Mouse (Mus musculus) ES-E14 (cell line): ENCODE data around the gene Baiap2l1. TPM values are rescaled to one million over a fixed set of nuclear protein-coding genes. Genes with fewer than 3 reads are reported as not detected.
A peak's percentile ranks its signal among the peaks of the same experiment; 100 is the strongest.

ENCODE experiments used
- DNase-seq: peaks from one replicate; pipeline ENCODE4 v3.0.0-alpha.2; 2013; ENCODE audit warnings: low read depth, low spot score
- H3K27ac ChIP-seq: 2 replicates; pipeline ENCODE4 v1.5.1; 2012; ENCODE audit warnings: low read depth, mild to moderate bottlenecking, low read length, moderate library complexity, mixed read lengths; ENCODE audit not compliant: poor library complexity, insufficient read depth, severe bottlenecking
- H3K36me3 ChIP-seq: 2 replicates; pipeline ENCODE4 v1.6.1; 2012; ENCODE audit warnings: mild to moderate bottlenecking, low read length, moderate library complexity, mixed read lengths; ENCODE audit not compliant: control insufficient read depth, poor library complexity, insufficient read depth, severe bottlenecking
- H3K4me1 ChIP-seq, 2 experiments: fragments of 150-350 bp in 1 of 2; sonication (generic) in 1 of 2; 2 replicates each; pipeline ENCODE4 v1.6.1; 2012; ENCODE audit warnings: low read length in 2 of 2, mild to moderate bottlenecking in 1 of 2, mixed read lengths in 1 of 2; ENCODE audit not compliant: control insufficient read depth in 2 of 2, insufficient read depth in 2 of 2, poor library complexity in 1 of 2
- H3K4me3 ChIP-seq, 2 experiments: fragments of 150-350 bp in 1 of 2; sonication (generic) in 1 of 2; 2 replicates each; pipeline ENCODE4 v1.5.1; 2012; ENCODE audit warnings: low read length in 2 of 2, low read depth in 1 of 2, mild to moderate bottlenecking in 1 of 2, mixed read lengths in 1 of 2; ENCODE audit not compliant: insufficient read depth in 1 of 2, poor library complexity in 1 of 2, severe bottlenecking in 1 of 2
- H3K9ac ChIP-seq: 2 replicates; pipeline ENCODE4 v1.6.1; 2012; ENCODE audit warnings: low read depth, mild to moderate bottlenecking, low read length, mixed read lengths; ENCODE audit not compliant: poor library complexity, insufficient read depth, severe bottlenecking
- H3K9me3 ChIP-seq: fragments of 150-350 bp; sonication (generic); 2 replicates; pipeline ENCODE4 v1.6.1; 2012; ENCODE audit warnings: low read depth, mild to moderate bottlenecking, low read length; ENCODE audit not compliant: control insufficient read depth, insufficient read depth
- CHD2 ChIP-seq: IDR thresholded peaks from 2 replicates; pipeline ENCODE4 v1.6.1; 2014; ENCODE audit warnings: mild to moderate bottlenecking, low read depth, low read length, inconsistent platforms
- HCFC1 ChIP-seq: IDR thresholded peaks from 2 replicates; pipeline ENCODE4 v1.6.1; 2012; ENCODE audit warnings: low read length, inconsistent platforms, borderline replicate concordance; ENCODE audit not compliant: insufficient read depth
- MAFK ChIP-seq: IDR thresholded peaks from 2 replicates; pipeline ENCODE4 v1.6.1; 2014; ENCODE audit warnings: mild to moderate bottlenecking, low read depth, low read length, inconsistent platforms; ENCODE audit not compliant: insufficient read depth
- ZC3H11A ChIP-seq: IDR thresholded peaks from 2 replicates; pipeline ENCODE4 v1.6.1; 2012; ENCODE audit warnings: low read depth, mild to moderate bottlenecking, inconsistent platforms, low read length, borderline replicate concordance
- ZNF384 ChIP-seq: IDR thresholded peaks from 2 replicates; pipeline ENCODE4 v1.6.1; 2012; ENCODE audit warnings: low read depth, low read length, inconsistent platforms
- in situ Hi-C, 2 experiments: fragments of 600-800 bp; cut with MboI; formaldehyde crosslinking; loops; one replicate each; pipeline ENCODE4 v1.15.1; 2025; ENCODE audit warnings: low sequenced_read_pairs in 2 of 2, inconsistent platforms in 1 of 2; ENCODE audit not compliant: unreplicated experiment in 2 of 2
- total RNA-seq: library from RNA; depleted of rRNA; stranded (reverse); fragments of 300-350 nt; gene quantifications from 2 replicates; pipeline ENCODE4 v1.2.3, GENCODE M21; 2012

The Baiap2l1 gene
- total RNA-seq, 1 experiment = 1.4 TPM

GRCm38 (mm10) chr5:144271118-144271517 lies 86.8 kb downstream of the Baiap2l1 start:
- TF ChIP-seq CHD2 (no peak), ZNF384 (no peak), ZC3H11A (no peak), HCFC1 (no peak), MAFK (no peak)
- H3K36me3 ChIP-seq = peaks cover 8% of the 10 kb centered on the region; the same call in 1 of the 2 replicates

GRCm38 (mm10) chr5:144270420-144270819 lies 87.5 kb downstream of the Baiap2l1 start:
- peaks cover 10% of the 10 kb centered on the region; the same call in 1 of the 2 replicates for H3K36me3 ChIP-seq
- no peak overlapping the region for H3K4me3 ChIP-seq
- TF ChIP-seq ZNF384 = no peak
- TF ChIP-seq CHD2 = no peak
- no peak for TF ChIP-seq HCFC1
- no peak for TF ChIP-seq ZC3H11A
- TF ChIP-seq MAFK = no peak
- in situ Hi-C loops = no loop called here
- H3K9me3 ChIP-seq = no peaks in the 10 kb centered on the region
- no peak for DNase-seq
- H3K9ac ChIP-seq = no peak overlapping the region
- H3K27ac ChIP-seq = no peak overlapping the region
- H3K4me1 ChIP-seq = no peaks in the 10 kb centered on the region

More at GRCm38 (mm10) chr5:144271118-144271517, 86.8 kb downstream of the Baiap2l1 start:
- H3K27ac ChIP-seq = no peak overlapping the region
- no peaks in the 10 kb centered on the region for H3K4me1 ChIP-seq
- H3K9ac ChIP-seq = no peak overlapping the region
- H3K9me3 ChIP-seq = no peaks in the 10 kb centered on the region
- in situ Hi-C loops = no loop called here
- no peak overlapping the region for H3K4me3 ChIP-seq
- DNase-seq = no peak

- no peak overlapping the region for H3K9ac ChIP-seq
- H3K9me3 ChIP-seq = no peaks in the 10 kb centered on the region
- TF ChIP-seq ZNF384 (no peak), CHD2 (no peak), ZC3H11A (no peak), MAFK (no peak), HCFC1 (no peak)
- peaks cover 12% of the 10 kb centered on the region; the same call in 1 of the 2 replicates for H3K36me3 ChIP-seq
- no peak overlapping the region for H3K27ac ChIP-seq
- no peak for DNase-seq
- no peak overlapping the region for H3K4me3 ChIP-seq
- 0 out of 4 replicates have a peak, but pooled peaks cover 0 to under 1% of the 10 kb centered on the region in 2 experiments for H3K4me1 ChIP-seq
- in situ Hi-C loops = no loop called here
Measured at GRCm38 (mm10) chr5:144269926-144270325, 88.0 kb downstream of the Baiap2l1 start.

GRCm38 (mm10) chr5:144267535-144268241 lies 90.2 kb downstream of the Baiap2l1 start:
- no peak overlapping the region for H3K4me3 ChIP-seq
- in situ Hi-C loops = no loop called here
- no peak for DNase-seq
- TF ChIP-seq HCFC1 = no peak
- TF ChIP-seq ZNF384 = no peak
- TF ChIP-seq CHD2 = no peak
- TF ChIP-seq ZC3H11A = 0 out of 2 replicates have a peak, but pooled peaks have one; percentile 15
- TF ChIP-seq MAFK = no peak
- H3K36me3 ChIP-seq = peaks cover 22% of the 10 kb centered on the region; the same call in 1 of the 2 replicates
- peaks cover 0 to 15% of the 10 kb centered on the region in 2 experiments; a peak in 2 of 4 replicates for H3K4me1 ChIP-seq
- no peak overlapping the region for H3K9ac ChIP-seq
- H3K27ac ChIP-seq = no peak overlapping the region
- H3K9me3 ChIP-seq = no peaks in the 10 kb centered on the region
